Mouse (Mus musculus) heart, embryonic 14.5 days (tissue): Measurements from ENCODE around the gene Nfib. TPM values are rescaled to one million over a fixed set of nuclear protein-coding genes. Genes with fewer than 3 reads are reported as not detected.
A peak's percentile ranks its signal among the peaks of the same experiment; 100 is the strongest.

ENCODE experiments used
- ATAC-seq: fragments of 200-750 bp; cut with Nextera tagmentation; 2 replicates; pipeline ENCODE4 v1.8.0; 2017; ENCODE audit warnings: low read depth, moderate TSS enrichment; ENCODE audit not compliant: insufficient number of reproducible peaks, insufficient read depth, low FRiP score
- H3K27ac ChIP-seq, 2 experiments: fragments of 200-500 bp in 1 of 2; fragments of 300-500 bp in 1 of 2; sonication (generic) in 1 of 2; replicated peaks in 1 of 2; 2 replicates each; pipeline ENCODE4 v1.5.1; 2012 to 2014; ENCODE audit warnings: low read depth in 2 of 2, low read length in 2 of 2, control low read depth in 1 of 2, mild to moderate bottlenecking in 1 of 2, mixed read lengths in 1 of 2; ENCODE audit not compliant: control insufficient read depth in 1 of 2, insufficient read depth in 1 of 2
- H3K27me3 ChIP-seq: fragments of 300-500 bp; sonication (generic); 2 replicates; pipeline ENCODE4 v1.6.1; 2014; ENCODE audit warnings: mild to moderate bottlenecking, low read length, control low read depth; ENCODE audit not compliant: control insufficient read depth, insufficient read depth
- H3K36me3 ChIP-seq: fragments of 300-500 bp; sonication (generic); 2 replicates; pipeline ENCODE4 v1.6.1; 2014; ENCODE audit warnings: mild to moderate bottlenecking, control low read depth, low read length, mixed read lengths; ENCODE audit not compliant: control insufficient read depth, insufficient read depth
- H3K4me1 ChIP-seq, 2 experiments: fragments of 200-500 bp in 1 of 2; fragments of 300-500 bp in 1 of 2; sonication (generic) in 1 of 2; 2 replicates each; pipeline ENCODE4 v1.6.1; 2012 to 2014; ENCODE audit warnings: low read length in 2 of 2, control low read depth in 1 of 2, mixed read lengths in 1 of 2; ENCODE audit not compliant: control insufficient read depth in 2 of 2, insufficient read depth in 2 of 2
- H3K4me2 ChIP-seq: fragments of 300-500 bp; sonication (generic); 2 replicates; pipeline ENCODE4 v1.6.1; 2014; ENCODE audit warnings: mild to moderate bottlenecking, low read length
- H3K4me3 ChIP-seq, 2 experiments: fragments of 200-500 bp in 1 of 2; fragments of 300-500 bp in 1 of 2; sonication (generic) in 1 of 2; 2 replicates each; pipeline ENCODE4 v1.5.1; 2012 to 2014; ENCODE audit warnings: low read length in 2 of 2, mild to moderate bottlenecking in 2 of 2, control low read depth in 1 of 2, low read depth in 1 of 2, moderate library complexity in 1 of 2; ENCODE audit not compliant: control insufficient read depth in 1 of 2, insufficient read depth in 1 of 2
- H3K9ac ChIP-seq: fragments of 300-500 bp; sonication (generic); 2 replicates; pipeline ENCODE4 v1.6.1; 2014; ENCODE audit warnings: mild to moderate bottlenecking, low read length
- H3K9me3 ChIP-seq: fragments of 300-500 bp; sonication (generic); 2 replicates; pipeline ENCODE4 v1.6.1; 2016; ENCODE audit warnings: low read length, control low read depth; ENCODE audit not compliant: control insufficient read depth
- WGBS: fragments of 180-500 bp; shearing (Covaris S2); extraction: QIAGEN DNeasy Blood & Tissue Kit; methylation state at CpG from one replicate; pipeline ENCODE4 v1.1.7; 2014; 5-methylcytosine and 5-hydroxymethylcytosine counted together
- polyA plus RNA-seq: library from polyadenylated mRNA; unstranded; fragments of >200 nt; fragmentation: Nextera tagmentation; extraction: Ambion mirVana; gene quantifications from 2 replicates; pipeline ENCODE4 v1.2.1, GENCODE M21; 2014

Gene Nfib
- polyA plus RNA-seq, 1 experiment from 2014 or later = 79.8 TPM

- H3K27me3 ChIP-seq = no peaks in the 10 kb centered on the region
- no peaks in the 10 kb centered on the region for H3K9me3 ChIP-seq
- WGBS = 43% methylated on average over 5 of the region's 5 CpGs
- H3K36me3 ChIP-seq = no peaks in the 10 kb centered on the region
- ATAC-seq = no peak
- H3K9ac ChIP-seq = peak overlapping the region; percentile 47
- no peak overlapping the region for H3K4me3 ChIP-seq
- H3K4me1 ChIP-seq = peaks cover 25 to 87% of the 10 kb centered on the region in 2 experiments
- peak overlapping the region; percentile 79 to 87 for H3K27ac ChIP-seq
- peak overlapping the region; percentile 27 for H3K4me2 ChIP-seq
Measured at GRCm38 (mm10) chr4:82470212-82470937, 235.2 kb downstream of the Nfib start.

DNA sequence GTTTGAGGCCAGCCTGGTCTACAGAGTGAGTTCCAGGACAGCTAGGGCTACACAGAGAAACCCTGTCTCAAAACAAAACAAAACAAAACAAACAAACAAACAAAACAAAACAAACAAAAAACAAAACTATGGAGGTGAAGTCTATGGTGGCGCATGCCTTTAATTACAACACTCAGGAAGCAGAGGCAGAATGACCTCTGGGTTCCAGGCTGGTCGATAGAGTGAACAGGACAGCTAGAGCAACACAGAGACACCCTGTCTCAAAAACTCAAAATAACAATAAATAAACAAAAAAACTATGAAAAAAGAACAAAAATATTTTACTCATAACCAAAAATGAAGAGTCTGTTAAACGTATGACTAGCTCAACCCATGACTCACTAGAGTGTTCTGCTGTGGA is 236.6 kb downstream of the Nfib start:
- Histone ChIP-seq H3K4me2 (no peak overlapping the region), H3K27ac (no peak overlapping the region), H3K27me3 (no peaks in the 10 kb centered on the region), H3K9me3 (no peaks in the 10 kb centered on the region), H3K4me3 (no peak overlapping the region), H3K4me1 (peaks cover 32 to 91% of the 10 kb centered on the region in 2 experiments), H3K9ac (no peak overlapping the region), H3K36me3 (0 out of 2 replicates have a peak, but pooled peaks cover 2% of the 10 kb centered on the region)
- ATAC-seq = no peak
- WGBS = 70% methylated on average over 3 of the region's 3 CpGs

GRCm38 (mm10) chr4:82466717-82467116 is 238.8 kb downstream of the Nfib start:
- ATAC-seq = peak; percentile 28; the same call in 1 of the 2 replicates
- Histone ChIP-seq H3K27me3 (no peaks in the 10 kb centered on the region), H3K9me3 (no peaks in the 10 kb centered on the region), H3K4me2 (peak overlapping the region; percentile 45), H3K9ac (peak overlapping the region; percentile 53; the same call in 1 of the 2 replicates), H3K36me3 (0 out of 2 replicates have a peak, but pooled peaks cover 2% of the 10 kb centered on the region), H3K4me1 (peaks cover 33 to 89% of the 10 kb centered on the region in 2 experiments), H3K4me3 (no peak overlapping the region), H3K27ac (peak overlapping the region; percentile 37 to 80)
- 18% methylated on average over 8 of the region's 8 CpGs for WGBS

DNA sequence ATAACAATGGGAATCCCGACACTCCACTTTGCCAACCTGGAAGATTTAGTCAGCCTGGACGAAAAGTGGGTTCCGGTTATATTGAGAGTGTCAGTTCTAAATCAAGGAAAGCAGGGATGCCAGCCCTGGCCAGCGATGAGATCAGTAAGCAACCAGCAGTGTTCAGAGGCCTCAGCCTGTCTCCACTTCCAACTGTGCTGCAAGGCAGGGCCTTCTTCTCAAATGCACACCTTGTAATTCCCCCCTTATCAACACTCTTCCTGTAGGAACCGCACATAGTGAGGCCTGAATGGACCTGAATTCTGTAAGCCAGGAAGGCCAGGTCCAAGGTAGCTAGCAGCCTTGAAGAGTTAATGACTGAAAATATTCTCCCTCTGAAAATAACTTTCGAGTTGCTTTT is 239.4 kb downstream of the Nfib start:
- Histone ChIP-seq H3K36me3 (0 out of 2 replicates have a peak, but pooled peaks cover 2% of the 10 kb centered on the region), H3K4me1 (peaks cover 29 to 85% of the 10 kb centered on the region in 2 experiments), H3K27ac (peak overlapping the region; percentile 37 to 80), H3K27me3 (no peaks in the 10 kb centered on the region), H3K9me3 (no peaks in the 10 kb centered on the region), H3K4me2 (peak overlapping the region; percentile 45), H3K4me3 (no peak overlapping the region), H3K9ac (peak overlapping the region; percentile 53)
- 24% methylated on average over 6 of the region's 6 CpGs for WGBS
- ATAC-seq = no peak

- no peaks in the 10 kb centered on the region for H3K9me3 ChIP-seq
- WGBS = 22% methylated on average over 8 of the region's 8 CpGs
- ATAC-seq = peak; percentile 18; the same call in 1 of the 2 replicates
- no peaks in the 10 kb centered on the region for H3K27me3 ChIP-seq
- H3K4me3 ChIP-seq = no peak overlapping the region
- H3K27ac ChIP-seq = peak overlapping the region; percentile 37 to 64; a peak in 3 of 4 replicates
- H3K4me2 ChIP-seq = peak overlapping the region; percentile 11
- no peak overlapping the region for H3K9ac ChIP-seq
- H3K36me3 ChIP-seq = 0 out of 2 replicates have a peak, but pooled peaks cover 2% of the 10 kb centered on the region
- peaks cover 26 to 81% of the 10 kb centered on the region in 2 experiments for H3K4me1 ChIP-seq
Measured at GRCm38 (mm10) chr4:82464051-82464632, 241.4 kb downstream of the Nfib start.

DNA sequence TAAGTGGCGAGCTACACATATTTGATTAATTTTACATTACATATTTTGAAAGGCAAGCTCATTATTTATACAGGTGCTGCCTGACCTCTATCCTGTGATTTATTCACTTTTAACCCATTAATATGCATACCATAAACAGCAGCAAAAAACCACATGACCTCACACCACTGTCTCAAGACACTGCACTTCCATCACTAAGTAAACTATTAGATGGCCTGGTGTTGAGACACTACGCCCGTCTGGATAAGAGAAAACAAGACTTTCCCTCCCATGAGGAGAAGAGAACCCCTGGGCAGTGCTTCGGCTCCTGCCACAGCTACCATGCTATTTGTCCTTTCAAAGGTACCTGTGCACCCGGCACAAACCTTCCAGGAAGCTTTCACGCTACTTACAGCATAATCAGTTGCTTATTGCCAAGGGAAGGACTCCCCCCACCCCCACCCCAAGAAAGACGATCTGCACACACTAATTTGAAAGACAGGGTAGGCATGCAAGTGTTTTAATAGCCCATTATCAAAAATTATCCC is 242.3 kb downstream of the Nfib start:
- Histone ChIP-seq H3K27ac (no peak overlapping the region), H3K27me3 (no peaks in the 10 kb centered on the region), H3K9me3 (no peaks in the 10 kb centered on the region), H3K36me3 (0 out of 2 replicates have a peak, but pooled peaks cover 2% of the 10 kb centered on the region), H3K9ac (no peak overlapping the region), H3K4me3 (no peak overlapping the region), H3K4me2 (no peak overlapping the region), H3K4me1 (peaks cover 26 to 81% of the 10 kb centered on the region in 2 experiments)
- 71% methylated on average over 7 of the region's 7 CpGs for whole genome bisulfite sequencing
- no peak for ATAC-seq

DNA sequence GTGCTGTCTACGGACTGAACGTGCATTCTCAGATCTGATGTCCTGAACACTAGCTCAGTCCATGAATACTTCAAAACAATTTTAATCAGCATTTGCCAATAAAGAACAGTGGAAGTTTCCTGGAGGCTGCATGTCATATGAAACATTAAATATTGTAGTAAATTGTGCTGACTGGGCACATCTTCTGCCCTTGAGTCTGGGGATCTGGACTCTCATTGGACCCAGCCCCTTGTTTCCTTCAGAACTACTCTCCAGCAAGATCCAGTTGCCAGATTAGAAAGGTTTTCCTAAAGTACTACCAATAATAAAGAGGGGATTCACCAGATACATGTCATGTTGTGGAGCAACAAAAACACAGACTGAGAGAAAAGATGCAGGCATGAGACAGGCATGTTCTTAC is 243.9 kb downstream of the Nfib start:
- no peak overlapping the region for H3K4me2 ChIP-seq
- WGBS = 81% methylated on average over 2 of the region's 2 CpGs
- H3K9me3 ChIP-seq = no peaks in the 10 kb centered on the region
- H3K4me1 ChIP-seq = peaks cover 25 to 81% of the 10 kb centered on the region in 2 experiments
- H3K27ac ChIP-seq = no peak overlapping the region
- H3K4me3 ChIP-seq = no peak overlapping the region
- no peak for ATAC-seq
- no peak overlapping the region for H3K9ac ChIP-seq
- no peaks in the 10 kb centered on the region for H3K27me3 ChIP-seq
- 0 out of 2 replicates have a peak, but pooled peaks cover 2% of the 10 kb centered on the region for H3K36me3 ChIP-seq
